16 mouse cellular contexts compared by ENCODE assay signal in the genomic region with DNA sequence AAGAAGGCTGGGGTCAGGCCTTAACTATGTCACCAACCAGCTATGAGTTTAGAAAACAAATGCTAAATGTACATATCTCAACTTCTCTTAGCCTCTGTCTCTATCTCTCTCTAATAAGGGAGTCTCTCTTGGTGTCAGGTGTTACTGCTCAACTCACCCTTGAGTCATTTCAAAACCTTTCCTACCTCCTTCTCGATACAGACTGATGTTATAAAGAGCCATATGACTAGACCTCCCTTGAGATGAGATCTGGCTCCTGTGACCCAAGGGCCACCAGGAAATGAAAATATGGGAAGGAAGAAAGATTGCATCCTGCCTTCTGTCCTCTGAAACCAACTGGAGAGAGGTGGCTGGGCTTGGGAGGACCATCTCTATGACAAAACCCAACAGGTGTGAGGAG.
"Had no signal": no experiment of that assay in that cellular context is flagged by ENCODE, and none has a peak within 500 bp of the region (broad histone marks: within the 10 kb centered on the region; RNA-seq: fewer than 3 reads in every experiment).

No protein-coding gene starts in this region.

- H3K9me3 ChIP-seq: neural tube, embryonic 13.5 days; neural tube, embryonic 15.5 days; stomach, embryonic 15.5 days had no signal

- H3K9ac ChIP-seq: neural tube, embryonic 13.5 days; neural tube, embryonic 15.5 days; stomach, embryonic 15.5 days had no signal

- H3K4me3 ChIP-seq: neural tube, embryonic 13.5 days; neural tube, embryonic 15.5 days; stomach, embryonic 15.5 days had no signal

- H3K27me3 ChIP-seq: neural tube, embryonic 13.5 days; neural tube, embryonic 15.5 days; stomach, embryonic 15.5 days had no signal

- DNase-seq: retina, postnatal 1 day; right cerebral cortex, adult 18-20 months; right cerebral cortex, postnatal 14 days; right cerebral cortex, postnatal 25 days; right cerebral cortex, postnatal 4 days; spleen, adult 18-20 months; thymus, adult 18-20 months; thymus, adult 2 months; thymus, postnatal 14 days; thymus, postnatal 25 days; thymus, postnatal 36 days; thymus, postnatal 4 days had no signal

- H3K36me3 ChIP-seq: neural tube, embryonic 13.5 days; neural tube, embryonic 15.5 days; stomach, embryonic 15.5 days had no signal

- H3K4me2 ChIP-seq: neural tube, embryonic 13.5 days; neural tube, embryonic 15.5 days; stomach, embryonic 15.5 days had no signal

- H3K27ac ChIP-seq: neural tube, embryonic 13.5 days; neural tube, embryonic 15.5 days; stomach, embryonic 15.5 days; stomach, postnatal 0 days had no signal

- H3K4me1 ChIP-seq: neural tube, embryonic 13.5 days; neural tube, embryonic 15.5 days; stomach, embryonic 15.5 days had no signal
